In the genomic region with DNA sequence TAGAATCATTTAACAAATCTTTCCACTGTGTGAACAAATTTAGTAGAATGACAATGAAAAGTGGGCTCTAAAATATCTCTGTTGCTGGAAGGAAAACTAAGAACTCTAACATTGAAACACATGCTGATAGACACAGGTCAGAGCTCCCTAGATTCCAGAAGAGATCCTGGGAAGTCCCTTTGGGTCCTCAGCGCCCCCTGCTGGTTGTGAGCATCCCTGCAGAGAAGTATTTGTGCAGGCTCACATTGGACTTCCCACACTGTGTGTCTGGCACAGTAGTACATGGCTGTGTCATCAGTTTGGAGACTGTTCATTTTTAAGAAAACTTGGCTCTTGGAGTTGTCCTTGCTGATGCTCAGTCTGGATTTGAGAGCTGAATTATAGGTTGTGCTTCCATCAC, we compare ENCODE assay signal across 8 mouse cellular contexts.
DNase-seq lines count a peak whose midpoint lies in the region; ATAC-seq and TF ChIP-seq lines count a peak whose summit lies in the region.
"Not testable (repeated sequence)": the region's sequence is repeated elsewhere in the genome, so short reads cannot be mapped to it uniquely, and the experiment has no call there.

No protein-coding gene starts in this region.

- not testable (repeated sequence) for H3K9ac ChIP-seq in forebrain, embryonic 11.5 days (ENCODE audit: low read length); intestine, postnatal 0 days (ENCODE audit: low read depth, low read length)

- peak; percentile 27 for DNase-seq in MN1 (ENCODE audit: low spot score)
- DNase-seq in forebrain, embryonic 11.5 days (ENCODE audit: low spot score) = peak; percentile 50
- DNase-seq in left cerebral cortex, adult 18-20 months (ENCODE audit: low spot score in 2 of 2) = peak; percentile 37 to 68
- peak; percentile 7 to 46 for DNase-seq in spleen, postnatal 10 days (ENCODE audit: low spot score in 2 of 2)
- peak; percentile 8 for DNase-seq in urinary bladder, postnatal 25 days (ENCODE audit: low spot score)

- not testable (repeated sequence) for H3K4me3 ChIP-seq in bone marrow, adult 2 months (replicated peaks; ENCODE audit: control insufficient read depth, low read depth, low read length); forebrain, embryonic 11.5 days (ENCODE audit: low read depth, low read length); intestine, postnatal 0 days (ENCODE audit: low read depth, low read length)

- H3K36me3 ChIP-seq in forebrain, embryonic 11.5 days (ENCODE audit: control insufficient read depth, insufficient read depth, low read length); intestine, postnatal 0 days (ENCODE audit: control insufficient read depth, insufficient read depth): not testable (repeated sequence)

- H3K27ac ChIP-seq in bone marrow, adult 2 months (ENCODE audit: control insufficient read depth, insufficient read depth, low read depth, low read length, poor library complexity); forebrain, embryonic 11.5 days (ENCODE audit: low read depth, low read length); intestine, postnatal 0 days (ENCODE audit: low read depth, low read length): not testable (repeated sequence)

- 0% methylated on average over 1 of the region's 1 CpGs for WGBS in bone marrow, adult 2 months
- 0% methylated on average over 1 of the region's 1 CpGs for WGBS in forebrain, embryonic 11.5 days
- WGBS in intestine, postnatal 0 days = 3% methylated on average over 1 of the region's 1 CpGs

- TF ChIP-seq CTCF in bone marrow, adult 2 months (IDR thresholded peaks at IDR 0.05; ENCODE audit: control insufficient read depth, insufficient read depth, low read length) = peak; percentile 35; the same call in 1 of the 2 replicates
- TF ChIP-seq CTCF in intestine, postnatal 0 days (IDR thresholded peaks at IDR 0.05; ENCODE audit: low read depth) = peak; percentile 51

- not testable (repeated sequence) for H3K4me2 ChIP-seq in forebrain, embryonic 11.5 days (ENCODE audit: low read depth, low read length, severe bottlenecking); intestine, postnatal 0 days (replicated peaks; ENCODE audit: low read depth)

- not testable (repeated sequence) for H3K27me3 ChIP-seq in forebrain, embryonic 11.5 days (ENCODE audit: control insufficient read depth, insufficient read depth, low read length); intestine, postnatal 0 days (replicated peaks; ENCODE audit: control insufficient read depth, insufficient read depth, low read length)

- not testable (repeated sequence) for H3K9me3 ChIP-seq in forebrain, embryonic 11.5 days (ENCODE audit: control insufficient read depth, low read length); intestine, postnatal 0 days (ENCODE audit: control insufficient read depth)

- not testable (repeated sequence) for TF ChIP-seq POLR2A in bone marrow, adult 2 months (IDR thresholded peaks at IDR 0.05; ENCODE audit: borderline replicate concordance, control insufficient read depth, low read depth, low read length)

- not testable (repeated sequence) for ATAC-seq in forebrain, embryonic 11.5 days (replicated peaks; ENCODE audit: low FRiP score); intestine, postnatal 0 days
- peak; percentile 59; the same call in 1 of the 2 replicates for ATAC-seq in megakaryocyte, adult 5-6 weeks (ENCODE audit: poor library complexity, severe bottlenecking)

- H3K4me1 ChIP-seq in bone marrow, adult 2 months (ENCODE audit: control insufficient read depth, insufficient read depth, low read length); forebrain, embryonic 11.5 days (replicated peaks; ENCODE audit: control insufficient read depth, insufficient read depth, low read length); intestine, postnatal 0 days (replicated peaks; ENCODE audit: control insufficient read depth, insufficient read depth, low read length): not testable (repeated sequence)
